Mouse (Mus musculus) midbrain, embryonic 14.5 days (tissue): ENCODE results near the gene Xpc. TPM values are rescaled to one million over a fixed set of nuclear protein-coding genes. Genes with fewer than 3 reads are reported as not detected.

Source experiments
- ATAC-seq: fragments of 200-750 bp; cut with Nextera tagmentation; 2 replicates; pipeline ENCODE4 v1.8.0; 2017; ENCODE audit warnings: moderate number of reproducible peaks, moderate library complexity; ENCODE audit not compliant: low FRiP score, low TSS enrichment
- DNase-seq: peaks from one replicate; pipeline ENCODE4 v3.0.0-alpha.2; 2015
- H3K27ac ChIP-seq: fragments of 300-500 bp; sonication (generic); replicated peaks from 2 replicates; pipeline ENCODE4 v1.5.1; 2014; ENCODE audit warnings: mild to moderate bottlenecking, low read depth, low read length, moderate library complexity
- H3K27me3 ChIP-seq: fragments of 300-500 bp; sonication (generic); 2 replicates; pipeline ENCODE4 v1.6.1; 2014; ENCODE audit warnings: low read length, control low read depth, mixed read lengths; ENCODE audit not compliant: control insufficient read depth, insufficient read depth
- H3K36me3 ChIP-seq: fragments of 300-500 bp; sonication (generic); 2 replicates; pipeline ENCODE4 v1.6.1; 2014; ENCODE audit warnings: low read length, control low read depth; ENCODE audit not compliant: control insufficient read depth, insufficient read depth
- H3K4me1 ChIP-seq: fragments of 300-500 bp; sonication (generic); 2 replicates; pipeline ENCODE4 v1.6.1; 2014; ENCODE audit warnings: mild to moderate bottlenecking, antibody characterized with exemption, low read length, control low read depth; ENCODE audit not compliant: control insufficient read depth, insufficient read depth
- H3K4me2 ChIP-seq: fragments of 300-500 bp; sonication (generic); 2 replicates; pipeline ENCODE4 v1.6.1; 2014; ENCODE audit warnings: mild to moderate bottlenecking, low read length, moderate library complexity
- H3K4me3 ChIP-seq: fragments of 300-500 bp; sonication (generic); replicated peaks from 2 replicates; pipeline ENCODE4 v1.5.1; 2014; ENCODE audit warnings: low read depth, low read length
- H3K9ac ChIP-seq: fragments of 300-500 bp; sonication (generic); replicated peaks from 2 replicates; pipeline ENCODE4 v1.6.1; 2014; ENCODE audit warnings: mild to moderate bottlenecking, low read length, moderate library complexity
- H3K9me3 ChIP-seq: fragments of 300-500 bp; sonication (generic); 2 replicates; pipeline ENCODE4 v1.6.1; 2016; ENCODE audit warnings: low read length, control low read depth, mixed read lengths; ENCODE audit not compliant: control insufficient read depth
- WGBS: fragments of 180-500 bp; shearing (Covaris S2); extraction: QIAGEN DNeasy Blood & Tissue Kit; methylation state at CpG from one replicate; pipeline ENCODE4 v1.1.7; 2014; 5-methylcytosine and 5-hydroxymethylcytosine counted together
- polyA plus RNA-seq: library from polyadenylated mRNA; unstranded; fragments of >200 nt; fragmentation: Nextera tagmentation; extraction: Ambion mirVana; gene quantifications from 2 replicates; pipeline ENCODE4 v1.2.1, GENCODE M21; 2014

The Xpc gene
- polyA plus RNA-seq, 1 experiment from 2014 or later = 18.1 TPM

- Histone ChIP-seq H3K9me3 (no peaks in the 10 kb centered on the region), H3K9ac (no peak overlapping the region), H3K4me3 (no peak overlapping the region), H3K27me3 (no peaks in the 10 kb centered on the region), H3K36me3 (no peaks in the 10 kb centered on the region), H3K4me1 (peaks cover 6% of the 10 kb centered on the region), H3K4me2 (no peak overlapping the region), H3K27ac (no peak overlapping the region)
- DNase-seq (no peak), ATAC-seq (no peak)
- 70% methylated on average over 3 of the region's 3 CpGs for WGBS
Measured at GRCm38 (mm10) chr6:91445316-91445715, 70.4 kb downstream of the Xpc start.

GRCm38 (mm10) chr6:91441145-91441662 lies 74.5 kb downstream of the Xpc start:
- Histone ChIP-seq H3K4me1 (peaks cover 6% of the 10 kb centered on the region), H3K27me3 (no peaks in the 10 kb centered on the region; the same call in 1 of the 2 replicates), H3K27ac (peak overlapping the region; percentile 78), H3K4me3 (peak overlapping the region; percentile 58), H3K9me3 (no peaks in the 10 kb centered on the region), H3K4me2 (peak overlapping the region; percentile 88), H3K9ac (peak overlapping the region; percentile 65), H3K36me3 (no peaks in the 10 kb centered on the region)
- DNase-seq (no peak), ATAC-seq (peak; percentile 63)
- WGBS = 8% methylated on average over 19 of the region's 19 CpGs

- no peaks in the 10 kb centered on the region; the same call in 1 of the 2 replicates for H3K27me3 ChIP-seq
- peaks cover 6% of the 10 kb centered on the region for H3K4me1 ChIP-seq
- H3K4me2 ChIP-seq = peak overlapping the region; percentile 88
- DNase-seq = peak; percentile 99
- H3K36me3 ChIP-seq = no peaks in the 10 kb centered on the region
- H3K27ac ChIP-seq = peak overlapping the region; percentile 78
- peak overlapping the region; percentile 65 for H3K9ac ChIP-seq
- 2% methylated on average over 30 of the region's 30 CpGs for WGBS
- peak; percentile 95 for ATAC-seq
- peak overlapping the region; percentile 58 for H3K4me3 ChIP-seq
- no peaks in the 10 kb centered on the region for H3K9me3 ChIP-seq
Measured at GRCm38 (mm10) chr6:91440474-91441144, 75.1 kb downstream of the Xpc start.

Other genes starting within 250 kb of the Xpc start
- gene Wnt7a, start 104.5 kb downstream of the Xpc start, polyA plus RNA-seq = 9.5 and 11.3 TPM in 2 replicates
- gene Chchd4, start 42.3 kb downstream of the Xpc start, polyA plus RNA-seq = 31.6 and 38.9 TPM in 2 replicates
- gene Tmem43, start 42.2 kb downstream of the Xpc start, polyA plus RNA-seq = 44.3 and 51.8 TPM in 2 replicates
- gene Lsm3, start within 50 bp of the Xpc start, polyA plus RNA-seq = 174 and 187 TPM in 2 replicates
- 94.1 and 94.3 TPM in 2 replicates for gene Slc6a6, start 168.2 kb upstream of the Xpc start, polyA plus RNA-seq